Mouse (Mus musculus): ENCODE results near the gene Kat5. TPM values are rescaled to one million over a fixed set of nuclear protein-coding genes. Genes with fewer than 3 reads are reported as not detected.

Kat5 gene
- total RNA-seq (2012; rRNA removed) (44.9 and 46.5 TPM in 2 replicates), total RNA-seq (2014; rRNA removed) (75.4 and 106 TPM in 2 replicates), polyA plus RNA-seq (2012; ENCODE audit: insufficient read length, low read depth) (50.1 and 62.8 TPM in 2 replicates)

DNA sequence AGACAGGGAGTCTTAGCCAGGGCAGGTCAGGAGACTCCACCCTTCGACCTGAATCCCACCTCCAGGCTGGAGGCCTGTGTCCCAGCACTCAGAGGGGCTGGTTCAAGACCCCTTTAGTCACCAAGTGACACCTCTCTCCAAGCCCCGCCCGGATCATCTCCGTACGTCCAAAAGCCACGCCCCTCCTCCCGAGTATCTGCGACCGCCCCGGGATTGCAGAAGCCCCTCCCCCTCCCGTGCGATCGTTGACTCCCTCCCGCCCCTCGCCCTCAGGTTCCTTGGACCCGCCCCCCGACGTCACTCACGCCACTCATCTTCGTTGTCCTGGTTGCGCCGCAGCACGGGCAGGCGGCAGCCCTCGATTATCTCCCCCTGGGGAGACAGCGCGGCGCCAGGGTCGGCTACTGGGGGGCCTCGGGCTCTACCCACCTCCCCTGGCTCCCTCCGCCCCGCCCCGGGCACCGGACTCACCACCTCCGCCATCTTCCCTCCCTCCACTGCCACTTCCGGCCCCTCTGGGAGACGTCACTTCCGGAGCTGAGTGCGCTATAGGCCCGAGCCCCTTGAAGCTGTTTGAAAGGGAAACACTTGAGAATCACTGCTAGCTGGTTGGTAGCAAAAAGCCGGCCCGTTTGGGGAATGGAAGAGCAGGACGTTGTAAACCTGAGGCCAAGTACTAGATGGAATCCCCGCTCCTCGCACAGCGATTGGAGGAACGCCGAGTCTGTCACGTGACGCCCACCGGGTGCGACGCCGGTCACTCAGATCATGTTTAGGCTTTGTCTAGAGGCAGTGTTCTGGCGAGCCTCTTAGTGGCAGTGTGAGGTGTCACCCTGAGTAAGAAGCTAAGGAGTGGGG lies at the start of gene Kat5:
Gene Kat5 (minus strand): TSS at position 691 of the 858 bp plus-strand sequence.
- Histone ChIP-seq H3K27ac (ENCODE audit: insufficient read depth, low read depth) (peak within 1 kb of the TSS; percentile 91), H3K9me3 (replicated peaks; ENCODE audit: low read length) (no peaks in the 10 kb centered on the region), H3K4me2 (ENCODE audit: insufficient read depth, low read depth, poor library complexity, severe bottlenecking) (peak within 1 kb of the TSS; percentile 82), H3K36me3 (replicated peaks in 1 of 2; ENCODE audit: control insufficient read depth in 1 of 2, insufficient read depth in 1 of 2, low read length in 1 of 2) (peaks cover 37 to 43% of the 10 kb centered on the region in 2 experiments), H3K9ac (ENCODE audit: insufficient read depth, low read depth) (peak within 1 kb of the TSS; percentile 80), H3K4me1 (ENCODE audit: control insufficient read depth in 1 of 2, insufficient read depth in 2 of 2) (peaks cover 10 to 22% of the 10 kb centered on the region in 2 experiments), H3K27me3 (replicated peaks) (no peaks in the 10 kb centered on the region), H3K4me3 (replicated peaks in 1 of 3; ENCODE audit: low read depth in 2 of 3, low read length in 2 of 3, poor library complexity in 1 of 3) (peak within 1 kb of the TSS; percentile 71 to 77 (median 72)), H3K79me2 (replicated peaks; ENCODE audit: control insufficient read depth, extremely low read depth, insufficient read depth, poor library complexity, severe bottlenecking) (0 out of 2 replicates have a peak, but pooled peaks cover 2% of the 10 kb centered on the region)
- dilution Hi-C loops (cut with MboI; ENCODE audit: extremely low pct_ligation_motif_present, extremely low pct_unique_long_range_greater_than_20kb, low sequenced_read_pairs) (no loop called here), in situ Hi-C loops (cut with MboI; ENCODE audit: low pct_ligation_motif_present, low pct_unique_long_range_greater_than_20kb, low sequenced_read_pairs) (no loop called here)
- peak; percentile 90 for DNase-seq (ENCODE audit: extremely low read depth)
- TF ChIP-seq CHD2 (IDR thresholded peaks at IDR 0.05; ENCODE audit: low read length) (peak; percentile 73), IRF4 (IDR thresholded peaks at IDR 0.05; ENCODE audit: low read depth, low read length) (no peak), ZKSCAN1 (IDR thresholded peaks at IDR 0.05; ENCODE audit: borderline replicate concordance, low read depth, low read length) (no peak), BHLHE40 (IDR thresholded peaks at IDR 0.05; ENCODE audit: low read depth, low read length) (peak; percentile 88), CTCF (conservative IDR thresholded peaks at IDR 0.05 in 1 of 2, IDR thresholded peaks at IDR 0.05 in 1 of 2; ENCODE audit: low read depth in 2 of 2, low read length in 2 of 2) (peak in 1 of 2 experiments; percentile 43; a peak in 2 of 4 replicates), MXI1 (IDR thresholded peaks at IDR 0.05; ENCODE audit: low read depth, low read length) (peak; percentile 42; the same call in 1 of the 2 replicates), SMC3 (IDR thresholded peaks at IDR 0.05; ENCODE audit: low read depth, low read length) (peak; percentile 35), ETS1 (conservative IDR thresholded peaks at IDR 0.05; ENCODE audit: low read depth, low read length) (no peak), KAT2A (IDR thresholded peaks at IDR 0.05; ENCODE audit: insufficient replicate concordance, low read length) (peak; percentile 79; the same call in 1 of the 2 replicates), RCOR1 (conservative IDR thresholded peaks at IDR 0.05; ENCODE audit: low read depth, low read length) (no peak), MAFK (IDR thresholded peaks at IDR 0.05; ENCODE audit: insufficient replicate concordance, low read length) (no peak), ZMIZ1 (IDR thresholded peaks at IDR 0.05; ENCODE audit: low read depth, low read length) (no peak; the same call in 1 of the 2 replicates), USF1 (IDR thresholded peaks at IDR 0.05; ENCODE audit: low read depth, low read length) (peak; percentile 93), E2F4 (IDR thresholded peaks at IDR 0.05; ENCODE audit: insufficient replicate concordance, low read depth, low read length) (no peak), NRF1 (IDR thresholded peaks at IDR 0.05; ENCODE audit: low read depth, low read length) (peak; percentile 46), ZNF384 (IDR thresholded peaks at IDR 0.05; ENCODE audit: low read depth, low read length) (no peak), SIN3A (IDR thresholded peaks at IDR 0.05; ENCODE audit: low read length) (no peak; the same call in 1 of the 2 replicates), MAX (IDR thresholded peaks at IDR 0.05; ENCODE audit: low read length) (peak; percentile 95), MEF2A (IDR thresholded peaks at IDR 0.05; ENCODE audit: borderline replicate concordance, low read depth, low read length) (peak; percentile 11; the same call in 1 of the 2 replicates), MAZ (IDR thresholded peaks at IDR 0.05; ENCODE audit: low read depth, low read length) (peak; percentile 85; the same call in 1 of the 2 replicates), ELF1 (IDR thresholded peaks at IDR 0.05; ENCODE audit: low read depth, low read length) (peak; percentile 88), USF2 (conservative IDR thresholded peaks at IDR 0.05; ENCODE audit: low read depth, low read length) (peak; percentile 93), GABPA (IDR thresholded peaks at IDR 0.05; ENCODE audit: insufficient replicate concordance, low read depth, low read length) (no peak), CHD1 (IDR thresholded peaks at IDR 0.05; ENCODE audit: low read depth, low read length) (no peak), HCFC1 (IDR thresholded peaks at IDR 0.05; ENCODE audit: low read depth, low read length) (peak; percentile 86), POLR2AphosphoS2 (IDR thresholded peaks at IDR 0.05; ENCODE audit: low read depth, low read length) (0 out of 2 replicates have a peak, but pooled peaks have one; percentile 33), TBP (conservative IDR thresholded peaks at IDR 0.05; ENCODE audit: low read depth, low read length) (no peak), ZC3H11A (IDR thresholded peaks at IDR 0.05; ENCODE audit: low read depth, low read length) (no peak), JUN (IDR thresholded peaks at IDR 0.05; ENCODE audit: insufficient read depth, low read depth, low read length) (no peak), JUND (conservative IDR thresholded peaks at IDR 0.05; ENCODE audit: low read depth, low read length) (no peak), UBTF (IDR thresholded peaks at IDR 0.05; ENCODE audit: low read depth, low read length) (no peak), TCF12 (IDR thresholded peaks at IDR 0.05; ENCODE audit: low read depth, low read length) (peak; percentile 61; the same call in 1 of the 2 replicates), NELFE (IDR thresholded peaks at IDR 0.05; ENCODE audit: low read depth, low read length) (peak; percentile 67), POLR2A (IDR thresholded peaks at IDR 0.05; ENCODE audit: low read depth, low read length) (peak; percentile 69), MYC (IDR thresholded peaks at IDR 0.05; ENCODE audit: low read depth, low read length) (0 out of 2 replicates have a peak, but pooled peaks have one; percentile 45), RAD21 (IDR thresholded peaks at IDR 0.05; ENCODE audit: low read depth, low read length) (no peak), EP300 (IDR thresholded peaks at IDR 0.05; ENCODE audit: low read length) (no peak)
